Mouse (Mus musculus) liver, embryonic 12.5 days (tissue): ENCODE results near the gene Lag3. TPM values are rescaled to one million over a fixed set of nuclear protein-coding genes. Genes with fewer than 3 reads are reported as not detected.

Experiments
- polyA plus RNA-seq: library from polyadenylated mRNA; unstranded; fragments of >200 nt; fragmentation: Nextera tagmentation; extraction: Ambion mirVana; gene quantifications from 2 replicates; pipeline ENCODE4 v1.2.1, GENCODE M21; 2016

Lag3 gene
- polyA plus RNA-seq, 1 experiment from 2014 or later: 0.32 TPM

Other genes starting within 250 kb of the Lag3 start
- 67.1 and 74.5 TPM in 2 replicates for gene Lpcat3, start 248.7 kb downstream of the Lag3 start, polyA plus RNA-seq
- 200 TPM in 2 replicates for gene Emg1, start 199.5 kb downstream of the Lag3 start, polyA plus RNA-seq
- 433 and 443 TPM in 2 replicates for gene Phb2, start 199.4 kb downstream of the Lag3 start, polyA plus RNA-seq
- 30.8 and 31.3 TPM in 2 replicates for gene Ptpn6, start 173.0 kb downstream of the Lag3 start, polyA plus RNA-seq
- gene Grcc10, start 170.3 kb downstream of the Lag3 start, polyA plus RNA-seq: 109 and 116 TPM in 2 replicates
- gene Gm45234, start 155.7 kb downstream of the Lag3 start, polyA plus RNA-seq: not detected in 2 replicates
- gene Atn1, start 155.2 kb downstream of the Lag3 start, polyA plus RNA-seq: 2.6 and 2.9 TPM in 2 replicates
- 0.77 and 1.0 TPM in 2 replicates for gene Eno2, start 142.0 kb downstream of the Lag3 start, polyA plus RNA-seq
- gene Lrrc23, start 132.0 kb downstream of the Lag3 start, polyA plus RNA-seq: not detected in 2 replicates
- gene Spsb2, start 103.0 kb downstream of the Lag3 start, polyA plus RNA-seq: 9.9 and 10.8 TPM in 2 replicates
- 630 and 674 TPM in 2 replicates for gene Tpi1, start 97.4 kb downstream of the Lag3 start, polyA plus RNA-seq
- gene Usp5, start 82.2 kb downstream of the Lag3 start, polyA plus RNA-seq: 87.5 and 94.1 TPM in 2 replicates
- 193 TPM in 2 replicates for gene Cdca3, start 82.2 kb downstream of the Lag3 start, polyA plus RNA-seq
- gene Gnb3, start 71.4 kb downstream of the Lag3 start, polyA plus RNA-seq: 0.29 and 0.43 TPM in 2 replicates
- 5.0 and 5.5 TPM in 2 replicates for gene P3h3, start 54.0 kb downstream of the Lag3 start, polyA plus RNA-seq
- gene Gpr162, start 47.7 kb downstream of the Lag3 start, polyA plus RNA-seq: 0.08 and 0.17 TPM in 2 replicates
- 0.05 and 0.07 TPM in 2 replicates for gene Cd4, start 23.5 kb downstream of the Lag3 start, polyA plus RNA-seq
- 64.5 and 66.7 TPM in 2 replicates for gene Ptms, start 8.4 kb upstream of the Lag3 start, polyA plus RNA-seq
- gene Mlf2, start 19.7 kb upstream of the Lag3 start, polyA plus RNA-seq: 178 and 187 TPM in 2 replicates
- 88.7 and 95.2 TPM in 2 replicates for gene Cops7a, start 53.8 kb upstream of the Lag3 start, polyA plus RNA-seq
- gene Pianp, start 85.0 kb upstream of the Lag3 start, polyA plus RNA-seq: 0.11 TPM in 1 of 2 replicates, not detected in the other
- gene Zfp384, start 97.4 kb upstream of the Lag3 start, polyA plus RNA-seq: 6.6 and 7.2 TPM in 2 replicates
- 34.4 and 34.6 TPM in 2 replicates for gene Ing4, start 128.1 kb upstream of the Lag3 start, polyA plus RNA-seq
- gene Acrbp, start 138.0 kb upstream of the Lag3 start, polyA plus RNA-seq: 2.8 and 3.7 TPM in 2 replicates
- gene Lpar5, start 156.2 kb upstream of the Lag3 start, polyA plus RNA-seq: 1.9 and 2.2 TPM in 2 replicates
- gene Chd4, start 184.3 kb upstream of the Lag3 start, polyA plus RNA-seq: 38.3 and 40.5 TPM in 2 replicates
- gene Nop2, start 220.2 kb upstream of the Lag3 start, polyA plus RNA-seq: 83.1 and 85.3 TPM in 2 replicates
- gene Iffo1, start 233.5 kb upstream of the Lag3 start, polyA plus RNA-seq: 6.6 and 7.3 TPM in 2 replicates